Mouse (Mus musculus) embryonic facial prominence, embryonic 12.5 days (tissue): ENCODE data around the gene Cyp2s1. TPM values are rescaled to one million over a fixed set of nuclear protein-coding genes. Genes with fewer than 3 reads are reported as not detected.
A peak's percentile ranks its signal among the peaks of the same experiment; 100 is the strongest.

Source experiments
- ATAC-seq: fragments of 200-750 bp; cut with Nextera tagmentation; 2 replicates; pipeline ENCODE4 v1.8.0; 2017; ENCODE audit not compliant: insufficient number of reproducible peaks, insufficient read depth, low FRiP score, low TSS enrichment
- H3K27ac ChIP-seq: fragments of 300-500 bp; sonication (generic); 2 replicates; pipeline ENCODE4 v1.5.1; 2016; ENCODE audit warnings: mild to moderate bottlenecking
- H3K27me3 ChIP-seq: fragments of 300-500 bp; sonication (generic); 2 replicates; pipeline ENCODE4 v1.6.1; 2016; ENCODE audit warnings: mild to moderate bottlenecking, moderate library complexity
- H3K36me3 ChIP-seq: fragments of 300-500 bp; sonication (generic); 2 replicates; pipeline ENCODE4 v1.6.1; 2016; ENCODE audit warnings: mild to moderate bottlenecking
- H3K4me1 ChIP-seq: fragments of 300-500 bp; sonication (generic); 2 replicates; pipeline ENCODE4 v1.6.1; 2016
- H3K4me2 ChIP-seq: fragments of 300-500 bp; sonication (generic); replicated peaks from 2 replicates; pipeline ENCODE4 v1.6.1; 2016; ENCODE audit warnings: mild to moderate bottlenecking, moderate library complexity
- H3K4me3 ChIP-seq: fragments of 300-500 bp; sonication (generic); 2 replicates; pipeline ENCODE4 v1.5.1; 2016; ENCODE audit warnings: mild to moderate bottlenecking
- H3K9ac ChIP-seq: fragments of 300-500 bp; sonication (generic); 2 replicates; pipeline ENCODE4 v1.6.1; 2016; ENCODE audit warnings: mild to moderate bottlenecking, moderate library complexity
- H3K9me3 ChIP-seq: fragments of 300-500 bp; sonication (generic); 2 replicates; pipeline ENCODE4 v1.6.1; 2016; ENCODE audit warnings: mild to moderate bottlenecking, moderate library complexity
- WGBS: fragments of 180-500 bp; shearing (Covaris S2); methylation state at CpG from one replicate; pipeline ENCODE4 v1.1.7; 2016; 5-methylcytosine and 5-hydroxymethylcytosine counted together
- polyA plus RNA-seq: library from polyadenylated mRNA; unstranded; fragments of >200 nt; fragmentation: Nextera tagmentation; extraction: Ambion mirVana; gene quantifications from 2 replicates; pipeline ENCODE4 v1.2.1, GENCODE M21; 2016

Cyp2s1 gene
- 4.2 and 5.3 TPM in 2 replicates for polyA plus RNA-seq

DNA sequence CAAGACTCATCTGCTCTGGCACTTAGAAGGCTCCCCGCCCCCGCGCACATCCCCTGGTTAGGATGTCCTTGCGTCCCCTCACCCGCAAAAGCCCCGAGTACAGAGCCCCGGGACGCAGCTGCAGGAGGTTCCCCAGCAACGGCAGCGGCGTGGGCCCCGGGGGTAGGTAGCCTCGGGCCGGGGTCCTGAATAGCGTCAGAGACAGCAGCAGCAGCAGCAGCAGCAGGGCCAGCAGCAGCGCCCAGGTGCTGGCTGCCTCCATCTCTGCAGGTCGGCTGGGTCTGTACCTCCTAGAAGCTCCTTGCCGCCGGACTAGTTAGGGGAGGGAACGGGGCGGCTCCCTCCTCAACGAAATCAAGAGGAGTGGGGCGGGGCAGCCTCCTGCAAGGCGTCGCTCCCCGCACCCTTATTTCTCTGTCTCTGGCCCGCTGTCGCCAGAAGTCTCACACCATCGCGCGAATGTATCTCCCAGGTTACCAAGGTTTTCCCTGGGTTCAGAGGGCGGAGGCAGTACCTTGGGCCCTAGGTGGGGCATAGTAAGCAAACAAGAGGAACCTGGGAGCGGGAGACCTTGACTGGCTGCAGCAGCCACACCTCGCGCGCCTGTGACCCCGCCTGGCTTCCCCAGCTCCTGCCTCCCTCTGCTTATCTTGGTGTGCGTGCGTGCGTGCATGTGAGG lies at the start of gene Cyp2s1:
Cyp2s1 (minus strand) TSS at position 673 of the 679 bp plus-strand sequence.
- Histone ChIP-seq H3K9ac (peak within 1 kb of the TSS; percentile 63), H3K4me1 (peaks cover 10% of the 10 kb centered on the region), H3K4me3 (peak within 1 kb of the TSS; percentile 46), H3K27me3 (peaks cover 14% of the 10 kb centered on the region; the same call in 1 of the 2 replicates), H3K27ac (no peak within 1 kb of the TSS), H3K4me2 (peak within 1 kb of the TSS; percentile 88), H3K36me3 (no peaks in the 10 kb centered on the region), H3K9me3 (no peaks in the 10 kb centered on the region)
- WGBS: under 1% methylated on average over 39 of the region's 40 CpGs
- ATAC-seq: peak; percentile 57; the same call in 1 of the 2 replicates

DNA sequence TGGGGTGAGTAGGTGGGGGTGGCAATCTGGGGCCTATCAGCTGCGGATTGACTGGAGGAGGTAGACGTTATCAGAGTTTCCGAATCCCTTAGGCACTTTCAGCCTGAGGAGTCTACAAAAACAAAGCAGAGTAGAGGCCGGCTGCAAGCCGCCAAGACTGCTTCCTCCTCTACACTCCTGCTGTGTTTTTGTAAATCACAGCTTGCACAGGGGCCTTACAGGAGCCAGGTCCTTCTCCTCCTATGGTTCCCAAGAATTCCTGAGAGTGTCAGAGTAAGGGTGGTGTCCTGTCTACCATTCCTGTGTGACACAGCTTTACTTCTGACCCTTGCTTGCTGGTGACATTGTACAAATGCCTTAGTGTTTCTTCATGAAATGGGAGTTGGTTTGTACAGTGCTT lies 48.1 kb upstream of the Cyp2s1 start:
- Histone ChIP-seq H3K4me3 (no peak overlapping the region), H3K4me2 (no peak overlapping the region), H3K4me1 (no peaks in the 10 kb centered on the region), H3K27ac (no peak overlapping the region), H3K36me3 (no peaks in the 10 kb centered on the region), H3K9ac (no peak overlapping the region), H3K9me3 (peaks cover 4% of the 10 kb centered on the region; the same call in 1 of the 2 replicates), H3K27me3 (no peaks in the 10 kb centered on the region)
- no peak for ATAC-seq
- 29% methylated on average over 5 of the region's 5 CpGs for WGBS

DNA sequence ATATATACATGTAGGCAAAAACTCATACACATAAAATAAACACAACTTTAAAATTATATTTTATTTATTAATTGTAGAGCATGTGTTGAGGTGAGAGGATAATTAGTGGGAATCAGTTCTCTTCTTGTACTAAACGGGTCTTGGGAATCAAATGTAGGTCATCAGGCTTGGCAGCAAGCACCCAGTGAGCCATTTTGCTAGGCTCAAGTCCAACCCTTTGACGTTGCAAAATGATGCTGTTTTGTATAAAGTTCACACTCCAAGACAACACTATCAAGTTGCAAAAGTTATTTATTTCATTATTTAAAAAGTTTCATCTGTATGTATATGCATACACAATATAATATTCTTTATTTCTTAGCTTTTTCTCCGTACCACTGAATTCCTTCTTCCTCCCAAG lies 47.0 kb upstream of the Cyp2s1 start:
- no peak overlapping the region for H3K4me2 ChIP-seq
- H3K4me3 ChIP-seq: no peak overlapping the region
- no peak for ATAC-seq
- no peaks in the 10 kb centered on the region for H3K36me3 ChIP-seq
- H3K27me3 ChIP-seq: no peaks in the 10 kb centered on the region
- no peak overlapping the region for H3K27ac ChIP-seq
- no peaks in the 10 kb centered on the region for H3K4me1 ChIP-seq
- peaks cover 4% of the 10 kb centered on the region; the same call in 1 of the 2 replicates for H3K9me3 ChIP-seq
- H3K9ac ChIP-seq: no peak overlapping the region
- WGBS: 84% methylated on average over 3 of the region's 3 CpGs

DNA sequence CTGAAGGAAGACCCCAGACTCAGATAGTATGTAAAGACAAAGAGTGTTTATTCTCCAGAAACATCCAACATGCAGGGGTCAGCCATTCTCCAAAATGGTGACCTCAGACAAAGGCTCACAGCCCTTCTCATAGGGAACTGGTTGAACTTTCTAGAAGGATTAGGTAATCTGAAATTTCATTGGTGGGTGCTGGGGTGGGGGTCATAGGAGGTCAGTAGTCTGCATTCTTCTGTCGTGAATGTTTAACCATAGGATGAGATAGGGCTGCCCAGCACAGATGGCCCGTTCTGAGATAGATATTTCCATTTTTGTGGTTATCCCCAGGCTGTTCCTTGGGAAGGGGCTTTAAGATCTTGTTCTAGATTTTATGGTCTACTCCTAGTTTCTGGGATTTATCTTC lies 45.7 kb upstream of the Cyp2s1 start:
- ATAC-seq: no peak

DNA sequence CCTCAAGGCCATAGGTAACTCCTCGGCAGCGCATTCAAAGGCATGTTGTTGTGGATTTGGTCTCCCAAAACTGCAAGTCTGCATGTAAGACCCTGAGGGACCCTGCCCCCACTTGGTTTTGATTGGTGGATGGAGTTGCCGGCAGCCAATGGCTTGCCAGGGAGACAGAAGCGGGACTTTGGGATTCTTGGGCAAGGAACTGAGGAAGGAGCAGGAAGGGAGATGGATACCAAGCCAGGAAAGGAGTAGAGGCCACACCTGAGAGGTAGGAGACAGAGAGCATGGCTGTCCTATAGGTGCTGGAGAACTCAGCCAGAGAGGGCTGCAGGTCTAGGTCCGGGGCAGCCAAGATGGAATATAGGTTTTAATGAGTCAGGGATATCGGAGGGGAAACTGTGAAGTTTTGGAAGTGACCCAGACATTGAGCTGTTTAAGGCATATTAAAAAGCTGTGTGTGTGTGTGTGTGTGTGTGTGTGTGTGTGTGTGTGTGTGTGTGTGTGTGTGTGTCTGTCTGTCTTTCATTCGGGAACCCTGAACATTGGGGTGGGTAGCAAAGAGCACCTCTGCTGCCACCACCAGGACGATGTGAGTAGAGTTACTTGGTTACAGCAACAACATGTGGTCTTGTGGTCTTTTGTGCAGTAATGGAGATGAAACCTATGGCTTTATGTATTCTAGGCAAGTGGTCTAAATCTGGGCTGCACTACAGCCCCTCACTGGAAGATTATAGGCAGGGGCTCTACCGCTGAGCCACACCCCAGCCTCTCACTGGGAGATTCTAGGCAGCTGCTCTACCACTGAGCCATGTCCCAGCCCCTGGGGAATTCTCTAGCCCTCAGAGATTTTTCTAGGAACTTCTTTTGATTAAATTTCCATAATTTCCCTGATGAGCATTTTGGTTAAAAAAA lies 43.5 kb upstream of the Cyp2s1 start:
- Histone ChIP-seq H3K9ac (no peak overlapping the region), H3K27me3 (no peaks in the 10 kb centered on the region), H3K27ac (no peak overlapping the region), H3K9me3 (no peaks in the 10 kb centered on the region), H3K4me3 (peak overlapping the region; percentile 21), H3K4me2 (peak overlapping the region; percentile 46), H3K4me1 (no peaks in the 10 kb centered on the region), H3K36me3 (no peaks in the 10 kb centered on the region)
- 21% methylated on average over 9 of the region's 9 CpGs for WGBS
- no peak for ATAC-seq

More for the DNA sequence above, 45.7 kb upstream of the Cyp2s1 start:
- Histone ChIP-seq H3K36me3 (no peaks in the 10 kb centered on the region), H3K27me3 (no peaks in the 10 kb centered on the region), H3K4me2 (no peak overlapping the region), H3K9ac (no peak overlapping the region), H3K27ac (no peak overlapping the region), H3K4me1 (no peaks in the 10 kb centered on the region), H3K4me3 (no peak overlapping the region), H3K9me3 (no peaks in the 10 kb centered on the region)
- 85% methylated on average over 2 of the region's 2 CpGs for WGBS

DNA sequence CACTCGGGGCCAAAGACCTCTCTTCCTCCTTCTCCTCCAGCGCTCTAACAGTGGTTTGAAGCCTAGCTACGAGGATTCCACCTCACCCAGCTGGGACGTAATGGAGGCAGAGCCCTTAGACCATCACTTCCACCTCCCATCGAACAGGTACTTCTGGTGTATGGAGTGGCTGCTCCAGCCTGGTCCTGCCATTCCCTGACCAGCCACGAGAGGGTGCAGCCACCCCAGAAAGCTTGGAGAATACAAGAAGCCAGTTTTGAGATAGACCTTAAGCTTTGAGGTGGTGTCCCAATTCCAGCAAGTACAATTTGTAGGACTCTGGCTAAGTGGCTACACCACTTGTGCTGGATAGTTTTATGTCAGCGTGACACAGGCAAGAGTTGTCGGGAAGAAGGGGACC lies 38.4 kb upstream of the Cyp2s1 start:
- Histone ChIP-seq H3K4me2 (no peak overlapping the region), H3K4me3 (no peak overlapping the region), H3K27ac (no peak overlapping the region), H3K36me3 (no peaks in the 10 kb centered on the region), H3K9me3 (no peaks in the 10 kb centered on the region), H3K27me3 (no peaks in the 10 kb centered on the region), H3K9ac (no peak overlapping the region), H3K4me1 (no peaks in the 10 kb centered on the region)
- WGBS: 36% methylated on average over 8 of the region's 8 CpGs
- no peak for ATAC-seq

DNA sequence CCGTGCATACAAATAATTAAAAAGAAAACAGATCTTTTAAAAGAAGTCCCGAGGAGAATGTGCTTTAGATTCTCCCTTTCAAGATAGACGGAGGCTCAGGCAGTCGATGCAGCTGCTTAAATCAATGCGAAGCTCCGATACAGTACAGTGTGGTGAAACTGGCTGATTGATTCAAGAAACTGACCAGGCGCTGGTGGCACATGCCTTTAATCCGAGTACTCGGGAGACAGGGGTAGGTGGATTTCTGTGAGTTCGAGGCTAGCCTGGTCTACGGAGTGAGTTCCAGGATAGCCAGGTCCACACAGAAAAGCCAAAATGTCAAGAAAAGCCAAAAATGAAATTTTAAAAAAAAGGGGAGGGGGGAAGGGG lies 31.7 kb upstream of the Cyp2s1 start:
- WGBS: 29% methylated on average over 11 of the region's 11 CpGs
- no peak for ATAC-seq

DNA sequence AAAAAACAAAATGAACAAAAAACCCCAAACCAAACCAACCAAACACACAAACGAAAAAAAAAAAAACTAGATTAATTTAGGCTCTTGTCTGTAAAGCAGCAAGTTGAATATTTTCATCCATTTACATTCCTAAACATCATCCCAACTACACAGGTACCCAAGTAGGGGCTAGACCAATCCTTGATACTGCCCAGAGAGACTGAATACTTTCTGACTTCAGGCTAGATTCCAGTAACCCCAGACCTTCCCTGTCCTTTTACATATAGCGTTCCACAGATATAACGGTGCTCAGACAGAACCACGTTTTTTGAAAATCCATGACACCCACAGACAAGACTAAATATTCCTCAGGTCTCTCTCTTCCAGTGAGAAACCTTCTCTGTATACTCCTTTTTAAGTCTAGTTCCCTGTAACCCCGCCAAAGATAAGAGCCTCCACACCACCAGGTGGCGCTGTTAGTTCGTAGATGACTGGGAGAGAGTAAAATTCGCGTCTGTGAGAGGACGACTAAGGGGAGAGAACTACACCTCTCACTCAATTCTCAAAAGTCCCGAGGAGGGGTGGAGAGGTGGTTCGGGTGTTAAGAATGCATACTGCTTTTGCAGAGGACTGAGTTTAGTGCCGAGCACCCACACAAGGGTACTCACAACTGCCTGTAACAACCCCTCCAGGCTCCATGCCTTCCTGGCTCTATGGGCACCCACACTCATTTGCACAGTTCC lies 31.2 kb upstream of the Cyp2s1 start:
- 10% methylated on average over 13 of the region's 13 CpGs for WGBS
- Histone ChIP-seq H3K4me3 (peak overlapping the region; percentile 45), H3K27ac (peak overlapping the region; percentile 59; the same call in 1 of the 2 replicates), H3K36me3 (no peaks in the 10 kb centered on the region), H3K4me2 (peak overlapping the region; percentile 52), H3K9me3 (no peaks in the 10 kb centered on the region), H3K9ac (peak overlapping the region; percentile 50), H3K27me3 (no peaks in the 10 kb centered on the region), H3K4me1 (no peaks in the 10 kb centered on the region)
- ATAC-seq: peak; percentile 75

More for the DNA sequence above, 31.7 kb upstream of the Cyp2s1 start:
- peak overlapping the region; percentile 52 for H3K4me2 ChIP-seq
- H3K27ac ChIP-seq: peak overlapping the region; percentile 59; the same call in 1 of the 2 replicates
- H3K36me3 ChIP-seq: no peaks in the 10 kb centered on the region
- no peaks in the 10 kb centered on the region for H3K4me1 ChIP-seq
- peak overlapping the region; percentile 50 for H3K9ac ChIP-seq
- H3K27me3 ChIP-seq: no peaks in the 10 kb centered on the region
- H3K4me3 ChIP-seq: peak overlapping the region; percentile 45
- H3K9me3 ChIP-seq: no peaks in the 10 kb centered on the region

DNA sequence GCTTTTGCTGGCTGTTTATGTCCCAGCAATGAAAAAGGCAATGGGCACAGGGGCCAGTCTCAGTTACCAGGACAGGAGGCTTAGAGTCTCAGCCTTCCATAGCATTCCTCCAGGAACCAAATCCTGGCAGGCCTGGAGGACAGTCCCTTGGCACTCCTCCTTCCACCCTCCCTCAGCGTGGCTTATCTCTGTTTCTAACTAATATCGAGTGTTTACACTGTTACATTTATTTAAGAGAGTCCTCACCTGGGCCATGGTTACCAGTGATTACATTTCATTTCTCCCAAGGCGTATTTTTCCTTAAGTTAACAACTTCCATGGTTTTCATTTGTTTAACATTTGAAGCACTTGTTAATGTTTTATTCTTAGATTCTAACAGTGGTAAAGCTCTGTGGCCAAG lies 28.2 kb upstream of the Cyp2s1 start:
- no peak overlapping the region for H3K27ac ChIP-seq
- no peaks in the 10 kb centered on the region for H3K36me3 ChIP-seq
- H3K4me1 ChIP-seq: no peaks in the 10 kb centered on the region
- H3K4me2 ChIP-seq: no peak overlapping the region
- H3K4me3 ChIP-seq: no peak overlapping the region
- H3K27me3 ChIP-seq: no peaks in the 10 kb centered on the region
- H3K9me3 ChIP-seq: no peaks in the 10 kb centered on the region
- 83% methylated on average over 3 of the region's 3 CpGs for whole genome bisulfite sequencing
- H3K9ac ChIP-seq: no peak overlapping the region
- no peak for ATAC-seq

DNA sequence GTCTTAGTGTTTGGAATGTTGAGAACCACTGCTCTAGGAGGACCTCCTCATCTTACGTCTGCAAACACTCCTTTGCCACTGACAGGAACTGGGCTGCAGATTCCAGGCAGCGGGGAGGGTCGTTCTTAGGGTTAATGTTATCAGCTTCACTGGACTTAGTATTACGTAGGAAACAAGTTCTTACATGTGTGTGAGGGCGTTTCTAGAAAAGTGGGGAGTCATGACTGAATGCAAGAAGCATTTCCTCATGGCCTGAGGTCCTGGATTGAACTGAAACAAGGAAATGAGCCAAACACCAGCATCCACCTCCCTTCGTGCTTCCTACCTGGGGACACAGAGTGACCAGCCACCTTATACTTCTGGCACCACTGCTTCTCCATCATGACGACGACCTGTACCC lies 27.7 kb upstream of the Cyp2s1 start:
- Histone ChIP-seq H3K4me2 (no peak overlapping the region), H3K9ac (no peak overlapping the region), H3K4me1 (no peaks in the 10 kb centered on the region), H3K27ac (no peak overlapping the region), H3K36me3 (no peaks in the 10 kb centered on the region), H3K9me3 (no peaks in the 10 kb centered on the region), H3K4me3 (no peak overlapping the region), H3K27me3 (no peaks in the 10 kb centered on the region)
- ATAC-seq: no peak
- WGBS: 64% methylated on average over 8 of the region's 8 CpGs

DNA sequence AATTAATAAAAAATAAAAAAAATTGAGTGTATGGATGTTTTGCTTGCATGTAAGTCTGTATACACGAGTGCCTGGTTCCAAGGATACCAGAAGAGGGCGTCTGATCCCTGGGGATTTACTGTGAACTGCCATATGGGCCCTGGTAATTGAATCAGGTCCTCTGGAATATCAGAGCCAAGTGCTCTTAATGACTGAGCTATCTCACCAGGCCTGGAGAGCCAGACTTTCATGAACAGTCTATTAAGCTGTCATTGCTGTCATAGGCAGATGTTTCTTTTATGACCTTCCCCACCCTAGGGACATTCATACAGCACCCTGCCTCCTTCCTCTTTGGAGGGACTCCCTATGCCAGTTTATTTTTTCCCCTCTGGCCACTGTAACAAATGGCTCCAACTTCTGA lies 26.8 kb upstream of the Cyp2s1 start:
- Histone ChIP-seq H3K9me3 (no peaks in the 10 kb centered on the region), H3K27me3 (no peaks in the 10 kb centered on the region), H3K4me2 (no peak overlapping the region), H3K4me3 (no peak overlapping the region), H3K9ac (no peak overlapping the region), H3K27ac (no peak overlapping the region), H3K4me1 (no peaks in the 10 kb centered on the region), H3K36me3 (no peaks in the 10 kb centered on the region)
- no peak for ATAC-seq
- 35% methylated on average over 2 of the region's 2 CpGs for WGBS
